10 mouse cellular contexts compared by ENCODE assay signal in the genomic region with DNA sequence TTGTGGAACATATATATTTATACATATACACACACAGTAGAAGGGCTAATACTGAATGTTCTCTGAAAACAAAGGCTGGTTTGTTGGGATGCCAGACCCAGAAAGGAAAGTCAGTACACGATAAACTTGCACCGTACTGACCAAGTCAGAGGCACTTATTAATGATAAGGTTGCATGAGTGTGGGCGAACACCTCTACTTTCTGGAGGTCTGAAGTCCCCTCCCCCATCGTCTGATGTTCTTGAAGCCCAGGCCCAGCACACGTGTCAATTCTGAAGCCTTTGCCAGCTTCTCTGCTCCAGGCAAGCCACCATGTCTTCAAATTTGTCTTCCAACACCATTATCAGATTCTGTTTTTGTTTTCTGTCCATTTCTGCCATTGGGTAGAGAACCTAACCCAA. TPM values are rescaled to one million over a fixed set of nuclear protein-coding genes. Genes with fewer than 3 reads are reported as not detected.
DNase-seq lines count a peak whose midpoint lies in the region; ATAC-seq and TF ChIP-seq lines count a peak whose summit lies in the region.
"Had no signal": no experiment of that assay in that cellular context is flagged by ENCODE, and none has a peak within 500 bp of the region (broad histone marks: within the 10 kb centered on the region; RNA-seq: fewer than 3 reads in every experiment).

No protein-coding gene starts in this region.

- H3K9ac ChIP-seq in heart, postnatal 0 days (replicated peaks; ENCODE audit: low read depth, low read length) = no peak overlapping the region
- H3K9ac ChIP-seq in forebrain, embryonic 12.5 days = no peak overlapping the region
- H3K9ac ChIP-seq in intestine, embryonic 16.5 days (ENCODE audit: low read depth, low read length) = no peak overlapping the region
- no peak overlapping the region for H3K9ac ChIP-seq in neural tube, embryonic 13.5 days

- no peak for TF ChIP-seq CTCF in heart, postnatal 0 days (IDR thresholded peaks at IDR 0.05; ENCODE audit: low read depth)

- peaks cover 30% of the 10 kb centered on the region for H3K4me1 ChIP-seq in heart, postnatal 0 days (ENCODE audit: control insufficient read depth, insufficient read depth)
- H3K4me1 ChIP-seq in heart, embryonic 10.5 days = peaks cover 38% of the 10 kb centered on the region
- H3K4me1 ChIP-seq in forebrain, embryonic 12.5 days = peaks cover 58% of the 10 kb centered on the region
- H3K4me1 ChIP-seq in intestine, embryonic 16.5 days (ENCODE audit: control insufficient read depth, insufficient read depth, low read length) = peaks cover 24% of the 10 kb centered on the region
- H3K4me1 ChIP-seq in neural tube, embryonic 13.5 days (replicated peaks) = peaks cover 71% of the 10 kb centered on the region

- no peaks in the 10 kb centered on the region for H3K9me3 ChIP-seq in heart, postnatal 0 days (replicated peaks; ENCODE audit: control insufficient read depth, low read length)
- H3K9me3 ChIP-seq in heart, embryonic 10.5 days = no peaks in the 10 kb centered on the region
- H3K9me3 ChIP-seq in forebrain, embryonic 12.5 days = no peaks in the 10 kb centered on the region
- no peaks in the 10 kb centered on the region for H3K9me3 ChIP-seq in intestine, embryonic 16.5 days (ENCODE audit: control insufficient read depth, low read length)
- no peaks in the 10 kb centered on the region for H3K9me3 ChIP-seq in neural tube, embryonic 13.5 days

- no peaks in the 10 kb centered on the region for H3K36me3 ChIP-seq in heart, postnatal 0 days (replicated peaks; ENCODE audit: control insufficient read depth, insufficient read depth, low read length)
- no peaks in the 10 kb centered on the region for H3K36me3 ChIP-seq in heart, embryonic 10.5 days
- H3K36me3 ChIP-seq in forebrain, embryonic 12.5 days (replicated peaks) = no peaks in the 10 kb centered on the region; the same call in 1 of the 2 replicates
- H3K36me3 ChIP-seq in intestine, embryonic 16.5 days (ENCODE audit: control insufficient read depth, insufficient read depth, low read length) = no peaks in the 10 kb centered on the region
- H3K36me3 ChIP-seq in neural tube, embryonic 13.5 days = no peaks in the 10 kb centered on the region

- no peak for ATAC-seq in heart, postnatal 0 days (ENCODE audit: insufficient read depth, low read depth)
- no peak for ATAC-seq in forebrain, embryonic 12.5 days (ENCODE audit: low FRiP score)
- no peak for ATAC-seq in intestine, embryonic 16.5 days
- no peak for ATAC-seq in neural tube, embryonic 13.5 days (ENCODE audit: low read depth)
- no peak for ATAC-seq in inflammation-experienced regulatory T-cells, adult 6 months

- no peaks in the 10 kb centered on the region for H3K27me3 ChIP-seq in heart, postnatal 0 days (ENCODE audit: control insufficient read depth, insufficient read depth, low read length)
- no peaks in the 10 kb centered on the region for H3K27me3 ChIP-seq in heart, embryonic 10.5 days (ENCODE audit: insufficient read depth, poor library complexity, severe bottlenecking)
- H3K27me3 ChIP-seq in forebrain, embryonic 12.5 days = no peaks in the 10 kb centered on the region
- no peaks in the 10 kb centered on the region for H3K27me3 ChIP-seq in intestine, embryonic 16.5 days (replicated peaks; ENCODE audit: control insufficient read depth, insufficient read depth, low read length)
- no peaks in the 10 kb centered on the region for H3K27me3 ChIP-seq in neural tube, embryonic 13.5 days

- WGBS in heart, postnatal 0 days = 42% methylated on average over 5 of the region's 5 CpGs
- WGBS in heart, embryonic 10.5 days = 67% methylated on average over 5 of the region's 5 CpGs
- WGBS in forebrain, embryonic 12.5 days = 90% methylated on average over 5 of the region's 5 CpGs
- WGBS in intestine, embryonic 16.5 days = 78% methylated on average over 5 of the region's 5 CpGs
- 65% methylated on average over 5 of the region's 5 CpGs for WGBS in neural tube, embryonic 13.5 days

- no peak for DNase-seq in heart, postnatal 0 days (ENCODE audit: low spot score)
- no peak for DNase-seq in heart, embryonic 10.5 days (ENCODE audit: low spot score)
- DNase-seq in urinary bladder, postnatal 36 days (ENCODE audit: low spot score in 2 of 2) = no peak
- no peak for DNase-seq in testis, postnatal 14 days (ENCODE audit: low spot score)
- DNase-seq: left cerebral cortex, postnatal 4 days had no signal

- no peak for TF ChIP-seq EP300 in heart, postnatal 0 days (IDR thresholded peaks at IDR 0.05; ENCODE audit: low read depth)

- 0 out of 2 replicates have a peak overlapping the region, but pooled peaks have one; percentile 93 for H3K4me3 ChIP-seq in heart, postnatal 0 days (ENCODE audit: low read depth, low read length)
- H3K4me3 ChIP-seq in heart, embryonic 10.5 days = no peak overlapping the region
- peak overlapping the region; percentile 96; the same call in 1 of the 2 replicates for H3K4me3 ChIP-seq in forebrain, embryonic 12.5 days (replicated peaks)
- no peak overlapping the region for H3K4me3 ChIP-seq in intestine, embryonic 16.5 days (ENCODE audit: low read length)
- H3K4me3 ChIP-seq in neural tube, embryonic 13.5 days = peak overlapping the region; percentile 98

- H3K27ac ChIP-seq in heart, postnatal 0 days (ENCODE audit: low read depth) = no peak overlapping the region
- no peak overlapping the region for H3K27ac ChIP-seq in heart, embryonic 10.5 days
- H3K27ac ChIP-seq in forebrain, embryonic 12.5 days = no peak overlapping the region
- H3K27ac ChIP-seq in intestine, embryonic 16.5 days (ENCODE audit: low read length) = no peak overlapping the region
- no peak overlapping the region for H3K27ac ChIP-seq in neural tube, embryonic 13.5 days (replicated peaks)

- peak overlapping the region; percentile 95; the same call in 1 of the 2 replicates for H3K4me2 ChIP-seq in heart, postnatal 0 days (ENCODE audit: low read depth, low read length)
- H3K4me2 ChIP-seq in forebrain, embryonic 12.5 days = peak overlapping the region; percentile 77
- H3K4me2 ChIP-seq in intestine, embryonic 16.5 days (ENCODE audit: low read depth, low read length) = peak overlapping the region; percentile 81; the same call in 1 of the 2 replicates
- peak overlapping the region; percentile 92 for H3K4me2 ChIP-seq in neural tube, embryonic 13.5 days

RNA-seq across cellular contexts. Expression of a gene that starts 3.3 kb away (rescaled TPM):
- 24.1 and 34.3 TPM in 2 replicates for total RNA-seq in heart, postnatal 0 days (2014; rRNA removed; ENCODE audit: low replicate concordance)
- polyA plus RNA-seq in heart, postnatal 0 days (2015; fragmentation: Nextera tagmentation; extraction: Ambion mirVana) = 10.3 and 10.8 TPM in 2 replicates
- polyA plus RNA-seq in heart, embryonic 10.5 days (2016; fragmentation: Nextera tagmentation; extraction: Ambion mirVana) = 12.9 and 20.8 TPM in 2 replicates
- 62.0 and 63.4 TPM in 2 replicates for polyA plus RNA-seq in forebrain, embryonic 12.5 days (2016; fragmentation: Nextera tagmentation; extraction: Ambion mirVana)
- 14.5 and 16.1 TPM in 2 replicates for polyA plus RNA-seq in intestine, embryonic 16.5 days (2015; fragmentation: Nextera tagmentation; extraction: Ambion mirVana)
- 71.6 and 74.9 TPM in 2 replicates for polyA plus RNA-seq in neural tube, embryonic 13.5 days (2015; fragmentation: Nextera tagmentation; extraction: Ambion mirVana)
- polyA plus RNA-seq in inflammation-experienced regulatory T-cells, adult 6 months (2017; shearing (Covaris generic)) = 100 to 1,000 TPM; 100 to 133 (median 132) TPM
- total RNA-seq: MEL had no signal

Comparison
In these comparisons a context has a peak if more than half of its experiments do, and no peak if none do; other contexts are left out.
1. H3K4me3 ChIP-seq: peak in heart, postnatal 0 days (single experiment), forebrain, embryonic 12.5 days (single experiment) and neural tube, embryonic 13.5 days (single experiment); none in heart, embryonic 10.5 days (single experiment) and intestine, embryonic 16.5 days (single experiment).
2. Peak in every context shown above with its lines, with median percentiles within 50 percentile points of each other: H3K4me2 ChIP-seq.